ENCODE assay signal across 11 mouse cellular contexts in genomic region chr4:148360931-148361330, GRCm38 (mm10).
DNase-seq lines count a peak whose midpoint lies in the region; ATAC-seq and TF ChIP-seq lines count a peak whose summit lies in the region.
"Had no signal": no experiment of that assay in that cellular context is flagged by ENCODE, and none has a peak within 500 bp of the region (broad histone marks: within the 10 kb centered on the region; RNA-seq: fewer than 3 reads in every experiment).

No protein-coding gene starts in this region.

- no peak overlapping the region for H3K27ac ChIP-seq in hindbrain, embryonic 12.5 days
- no peak overlapping the region for H3K27ac ChIP-seq in hindbrain, embryonic 10.5 days
- no peak overlapping the region for H3K27ac ChIP-seq in lung, postnatal 0 days (ENCODE audit: low read length)
- no peak overlapping the region for H3K27ac ChIP-seq in liver, embryonic 12.5 days
- H3K27ac ChIP-seq: lung, embryonic 15.5 days had no signal

- no peak for TF ChIP-seq CTCF in lung, postnatal 0 days (IDR thresholded peaks at IDR 0.05)

- H3K9ac ChIP-seq in hindbrain, embryonic 12.5 days = no peak overlapping the region
- no peak overlapping the region for H3K9ac ChIP-seq in lung, postnatal 0 days (replicated peaks; ENCODE audit: low read depth)
- no peak overlapping the region for H3K9ac ChIP-seq in liver, embryonic 12.5 days
- H3K9ac ChIP-seq: lung, embryonic 15.5 days had no signal

- no peaks in the 10 kb centered on the region for H3K36me3 ChIP-seq in hindbrain, embryonic 12.5 days
- H3K36me3 ChIP-seq in hindbrain, embryonic 10.5 days = no peaks in the 10 kb centered on the region
- H3K36me3 ChIP-seq in lung, postnatal 0 days (ENCODE audit: insufficient read depth, low read length) = no peaks in the 10 kb centered on the region
- no peaks in the 10 kb centered on the region for H3K36me3 ChIP-seq in liver, embryonic 12.5 days
- H3K36me3 ChIP-seq: lung, embryonic 15.5 days had no signal

- no peaks in the 10 kb centered on the region; the same call in 1 of the 2 replicates for H3K9me3 ChIP-seq in hindbrain, embryonic 12.5 days (replicated peaks)
- H3K9me3 ChIP-seq in hindbrain, embryonic 10.5 days = no peaks in the 10 kb centered on the region
- H3K9me3 ChIP-seq in lung, postnatal 0 days (ENCODE audit: low read length) = no peaks in the 10 kb centered on the region
- H3K9me3 ChIP-seq in liver, embryonic 12.5 days (replicated peaks) = no peaks in the 10 kb centered on the region
- H3K9me3 ChIP-seq: lung, embryonic 15.5 days had no signal

- no peak for DNase-seq in hindbrain, embryonic 10.5 days (ENCODE audit: low spot score)
- DNase-seq in layer of hippocampus, postnatal 36 days = peak; percentile 81 to 84
- DNase-seq in right cerebral cortex, postnatal 14 days = peak; percentile 41
- no peak for DNase-seq in c-Kit-positive CD71-positive TER-119-positive erythroid progenitor cells, embryonic 14.5 days (ENCODE audit: low spot score)
- DNase-seq in lung, postnatal 0 days (ENCODE audit: low spot score) = no peak
- DNase-seq: gastrocnemius, postnatal 36 days; kidney, adult 9 months had no signal

- H3K27me3 ChIP-seq in hindbrain, embryonic 12.5 days = no peaks in the 10 kb centered on the region
- no peaks in the 10 kb centered on the region for H3K27me3 ChIP-seq in hindbrain, embryonic 10.5 days (ENCODE audit: insufficient read depth, poor library complexity, severe bottlenecking)
- H3K27me3 ChIP-seq in lung, postnatal 0 days (replicated peaks; ENCODE audit: insufficient read depth, low read length) = no peaks in the 10 kb centered on the region
- H3K27me3 ChIP-seq in liver, embryonic 12.5 days (replicated peaks) = no peaks in the 10 kb centered on the region; the same call in 1 of the 2 replicates
- H3K27me3 ChIP-seq: lung, embryonic 15.5 days had no signal

- H3K4me1 ChIP-seq in hindbrain, embryonic 12.5 days = peaks cover 12% of the 10 kb centered on the region
- H3K4me1 ChIP-seq in hindbrain, embryonic 10.5 days (replicated peaks) = peaks cover 24% of the 10 kb centered on the region
- no peaks in the 10 kb centered on the region for H3K4me1 ChIP-seq in lung, postnatal 0 days (ENCODE audit: insufficient read depth, low read depth, low read length)
- no peaks in the 10 kb centered on the region for H3K4me1 ChIP-seq in liver, embryonic 12.5 days
- H3K4me1 ChIP-seq: lung, embryonic 15.5 days had no signal

- WGBS in hindbrain, embryonic 12.5 days = 57% methylated on average over 9 of the region's 9 CpGs
- WGBS in hindbrain, embryonic 10.5 days = 77% methylated on average over 9 of the region's 9 CpGs
- 73% methylated on average over 9 of the region's 9 CpGs for WGBS in lung, postnatal 0 days
- 65% methylated on average over 9 of the region's 9 CpGs for WGBS in liver, embryonic 12.5 days (ENCODE audit: insufficient replicate concordance)

- no peak overlapping the region for H3K4me2 ChIP-seq in hindbrain, embryonic 12.5 days (replicated peaks)
- H3K4me2 ChIP-seq in lung, postnatal 0 days (replicated peaks; ENCODE audit: low read depth, low read length) = no peak overlapping the region
- H3K4me2 ChIP-seq in liver, embryonic 12.5 days = no peak overlapping the region
- H3K4me2 ChIP-seq: lung, embryonic 15.5 days had no signal

- no peak for TF ChIP-seq EP300 in lung, postnatal 0 days (IDR thresholded peaks at IDR 0.05)

- peak; percentile 51; the same call in 1 of the 2 replicates for ATAC-seq in hindbrain, embryonic 12.5 days (ENCODE audit: low FRiP score)
- peak; percentile 86 for ATAC-seq in frontal cortex, adult (ENCODE audit: low TSS enrichment)
- no peak for ATAC-seq in lung, postnatal 0 days
- no peak for ATAC-seq in liver, embryonic 12.5 days

- no peak overlapping the region for H3K4me3 ChIP-seq in hindbrain, embryonic 12.5 days
- no peak overlapping the region for H3K4me3 ChIP-seq in hindbrain, embryonic 10.5 days
- H3K4me3 ChIP-seq in lung, postnatal 0 days (ENCODE audit: low read depth, low read length) = no peak overlapping the region
- no peak overlapping the region for H3K4me3 ChIP-seq in liver, embryonic 12.5 days
- H3K4me3 ChIP-seq: lung, embryonic 15.5 days had no signal

Comparison
In these comparisons a context has a peak if more than half of its experiments do, and no peak if none do; other contexts are left out.
1. ATAC-seq: peak in hindbrain, embryonic 12.5 days (single experiment) and frontal cortex, adult (single experiment); none in lung, postnatal 0 days (single experiment) and liver, embryonic 12.5 days (single experiment).
2. DNase-seq: peak in layer of hippocampus, postnatal 36 days (2 of 2) and right cerebral cortex, postnatal 14 days (single experiment); none in hindbrain, embryonic 10.5 days (single experiment), c-Kit-positive CD71-positive TER-119-positive erythroid progenitor cells, embryonic 14.5 days (single experiment) and lung, postnatal 0 days (single experiment).